Mouse (Mus musculus) bone marrow macrophage, adult 2 months (primary cell): ENCODE results near the gene Rnf141.

ENCODE experiments used
- CTCF ChIP-seq: IDR thresholded peaks from 2 replicates; pipeline ENCODE4 v1.5.1; 2012; ENCODE audit warnings: low read depth, mild to moderate bottlenecking, low read length, moderate library complexity
- POLR2A ChIP-seq: IDR thresholded peaks from 2 replicates; pipeline ENCODE4 v1.6.1; 2012; ENCODE audit warnings: mild to moderate bottlenecking, low read depth, low read length, borderline replicate concordance

DNA sequence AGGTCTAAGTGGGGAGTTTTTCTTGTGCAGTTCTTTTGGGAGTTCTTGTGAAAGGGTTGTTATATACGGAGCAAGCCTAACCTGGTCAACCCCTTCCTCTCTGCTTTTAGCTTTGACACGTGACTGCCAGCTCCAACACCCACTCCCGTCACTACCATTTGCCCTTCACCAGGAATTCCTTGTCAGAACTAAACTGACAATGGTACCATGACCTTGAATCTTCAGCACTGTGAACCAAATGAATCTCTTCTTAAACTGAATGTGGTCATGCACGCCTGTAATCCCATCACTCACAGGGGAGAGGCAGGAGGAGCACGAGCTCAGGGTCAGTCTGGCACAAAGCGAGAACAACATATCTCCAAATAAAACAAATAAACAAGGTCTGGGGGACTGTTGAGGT lies 22.9 kb upstream of the Rnf141 start:
- TF ChIP-seq POLR2A, result no peak
- TF ChIP-seq CTCF, result no peak
